Mouse (Mus musculus) adrenal gland, postnatal 4 days (tissue): ENCODE measurements at regions not wholly inside any gene's neighbourhood (a gene's known extent, or its start where the extent isn't known, plus 50 kb on each side); places are given as distances from the start of the nearest gene placed in this dataset.

Source experiments
- DNase-seq, 2 experiments: peaks; one replicate each; pipeline ENCODE4 v3.0.0; 2021 to 2022; ENCODE audit warnings: low spot score in 2 of 2, mixed read lengths in 2 of 2

DNA sequence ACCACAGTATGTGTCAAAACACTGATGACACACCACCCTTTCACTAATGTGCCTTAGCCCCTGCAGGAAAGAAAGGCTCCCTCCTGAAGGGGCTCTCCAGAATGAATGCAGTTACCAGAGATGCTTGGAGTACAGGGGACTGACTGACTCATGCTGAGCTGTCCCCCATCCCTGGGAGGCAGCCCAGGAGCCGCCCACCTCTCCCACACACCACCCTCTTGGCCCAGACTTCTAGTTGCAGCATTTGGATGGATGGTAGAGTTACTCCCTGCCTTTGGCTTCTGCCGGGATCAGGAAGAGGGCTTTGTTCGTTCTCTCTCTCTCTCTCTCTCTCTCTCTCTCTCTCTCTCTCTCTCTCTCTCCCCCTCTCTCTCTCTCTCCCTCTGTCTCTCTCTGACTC lies 53.4 kb upstream of the Jun start:
- DNase-seq = no peak

DNA sequence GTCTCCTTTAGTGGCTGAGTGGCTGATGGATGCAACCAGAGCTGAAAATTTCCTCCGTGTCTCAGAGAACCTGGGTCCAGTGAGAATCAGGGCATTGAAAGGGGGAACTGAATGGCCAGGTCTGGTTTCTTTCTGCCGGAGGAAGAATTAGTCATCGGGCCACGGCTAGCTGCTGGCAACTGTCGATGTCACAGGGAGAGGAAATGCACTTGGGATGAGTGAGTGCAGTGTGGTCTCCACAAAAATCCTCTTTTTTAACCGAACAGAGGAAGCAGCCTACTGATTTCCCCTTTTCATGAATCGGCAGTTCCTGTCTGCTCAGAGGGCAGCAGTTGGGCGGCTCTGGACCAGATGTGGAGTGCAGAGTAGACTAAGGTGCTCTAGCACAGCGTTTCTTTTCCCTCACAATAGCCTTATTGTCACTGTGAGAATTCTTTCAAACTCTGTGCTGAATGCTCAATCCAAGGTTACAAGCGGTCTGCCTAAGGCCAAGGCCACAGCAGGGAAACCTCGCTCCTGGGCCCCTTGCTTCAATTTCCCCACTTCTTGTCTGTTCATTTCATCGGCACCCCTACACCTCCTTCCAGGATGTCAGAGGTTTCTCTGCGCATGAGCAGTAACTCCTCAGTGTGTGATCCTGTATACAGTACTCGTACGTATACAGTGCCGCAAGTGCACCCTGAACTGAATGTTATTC lies 54.1 kb upstream of the Jun start:
- DNase-seq = no peak

DNA sequence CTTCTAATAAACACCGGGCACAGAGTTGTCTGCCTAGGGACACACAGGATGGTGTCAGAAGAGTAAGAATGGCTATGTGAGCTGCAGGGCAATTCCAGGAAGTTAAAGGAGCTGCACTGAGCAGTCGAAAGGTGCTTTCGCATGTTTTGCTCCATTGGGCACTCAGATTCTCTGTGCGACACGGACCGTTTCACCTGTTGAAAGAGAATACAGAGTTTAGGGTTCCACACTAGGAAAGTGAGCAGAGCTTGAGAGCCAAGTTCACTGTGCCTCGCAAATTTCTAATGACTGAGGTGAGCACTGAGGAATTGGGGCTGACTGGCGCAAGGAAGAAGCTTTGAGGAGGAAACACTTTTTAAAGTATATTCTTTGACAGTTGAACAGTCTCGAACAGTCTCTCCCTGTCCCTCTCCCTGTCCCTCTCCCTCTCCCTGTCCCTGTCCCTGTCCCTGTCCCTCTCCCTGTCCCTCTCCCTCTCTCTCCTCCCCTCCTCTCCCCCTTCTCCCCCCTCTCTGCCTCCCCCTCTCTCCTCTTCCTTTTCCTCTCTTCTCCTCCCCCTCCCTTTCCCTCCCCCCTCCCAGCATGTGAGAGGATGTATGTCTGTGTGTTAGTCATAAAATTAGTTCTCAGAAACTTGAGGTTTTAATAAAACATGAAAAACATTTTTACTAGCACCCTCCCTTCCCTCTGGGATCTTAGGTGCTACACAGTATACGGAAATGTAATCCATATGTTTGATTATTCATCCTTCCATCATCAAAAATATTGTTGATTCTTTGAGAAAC lies 55.1 kb upstream of the Jun start:
- no peak for DNase-seq

DNA sequence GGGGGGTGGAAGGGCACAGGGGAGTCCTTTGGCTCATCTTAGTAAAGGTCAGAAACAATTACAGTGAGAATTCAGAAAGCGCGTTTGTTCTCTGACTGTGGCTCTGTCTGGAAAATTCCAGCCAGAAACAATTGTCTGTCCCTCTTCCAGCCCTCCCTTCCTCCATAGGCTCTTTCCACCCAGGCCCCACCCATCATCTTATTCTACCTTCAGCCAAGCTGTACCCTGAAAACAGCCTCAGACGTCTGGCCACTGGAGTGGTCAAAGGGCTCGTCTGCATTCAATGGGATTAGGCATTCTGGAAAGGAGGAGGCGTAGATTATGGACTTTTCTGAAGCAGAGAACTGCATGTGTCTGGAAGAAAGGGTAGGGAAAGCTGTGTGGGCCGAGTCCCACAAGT lies 56.8 kb upstream of the Jun start:
- no peak for DNase-seq

DNA sequence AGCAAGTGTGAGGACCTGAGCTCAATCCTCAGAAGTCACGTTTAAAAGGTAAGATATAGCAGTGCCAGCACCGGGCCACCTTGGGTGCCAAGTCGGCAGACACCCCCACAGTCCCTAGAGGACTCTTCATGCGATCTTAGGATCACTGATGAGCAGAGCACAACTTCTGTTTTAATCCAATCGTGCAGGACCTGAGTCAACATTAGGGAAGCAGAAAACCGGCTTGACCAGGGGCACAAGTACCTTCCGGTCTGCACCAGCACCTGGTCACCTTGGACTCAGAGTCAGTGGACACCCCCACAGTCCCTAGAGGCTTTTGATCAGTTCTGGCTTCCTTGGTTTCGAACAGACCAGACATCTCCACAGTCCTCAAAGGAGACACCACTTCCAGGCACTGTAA lies 58.8 kb upstream of the Jun start:
- no peak for DNase-seq

DNA sequence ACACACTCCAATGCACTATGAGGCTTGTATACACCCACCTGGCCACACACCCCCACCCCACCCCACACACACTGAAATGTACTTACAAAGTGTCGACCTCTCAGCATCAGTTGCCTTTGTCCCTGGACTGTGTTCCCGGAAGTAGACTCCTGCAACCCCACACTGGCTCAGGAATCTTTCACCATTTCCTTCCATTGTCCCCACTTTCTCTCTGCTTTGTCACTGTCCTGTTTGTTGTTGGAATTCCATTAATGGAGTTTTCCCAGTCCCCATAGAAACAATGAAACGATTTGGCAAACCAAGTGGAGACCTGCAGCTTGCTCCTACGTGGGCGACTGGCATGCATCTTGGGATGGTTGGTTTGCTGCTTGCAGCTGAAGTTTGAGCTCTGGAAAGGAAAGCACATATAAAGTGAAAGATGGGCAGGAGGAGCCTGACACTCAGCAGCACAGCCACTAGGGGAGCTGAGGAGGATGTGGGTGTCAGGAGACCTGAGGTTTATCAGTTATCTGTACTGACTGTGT lies 65.2 kb upstream of the Jun start:
- DNase-seq = no peak

DNA sequence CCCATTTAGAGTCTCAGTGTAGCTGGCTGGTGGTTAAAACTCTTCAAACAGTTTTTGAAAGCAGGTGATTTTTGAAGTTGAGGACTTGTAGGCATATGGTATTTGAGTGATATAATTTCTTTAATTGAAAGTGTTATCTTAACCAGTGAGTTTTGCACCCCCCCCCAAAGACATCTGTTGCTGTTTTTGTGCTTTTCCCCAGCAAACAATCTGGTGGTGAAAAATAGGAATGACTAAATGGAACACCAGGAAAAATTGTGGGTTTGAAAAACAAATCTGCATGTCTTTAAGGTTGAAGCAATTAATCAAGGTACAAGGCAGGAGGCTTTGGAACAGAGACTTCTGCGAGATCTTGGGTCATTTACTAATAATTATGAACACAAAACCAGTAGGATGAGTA lies 68.9 kb upstream of the Jun start:
- no peak for DNase-seq

DNA sequence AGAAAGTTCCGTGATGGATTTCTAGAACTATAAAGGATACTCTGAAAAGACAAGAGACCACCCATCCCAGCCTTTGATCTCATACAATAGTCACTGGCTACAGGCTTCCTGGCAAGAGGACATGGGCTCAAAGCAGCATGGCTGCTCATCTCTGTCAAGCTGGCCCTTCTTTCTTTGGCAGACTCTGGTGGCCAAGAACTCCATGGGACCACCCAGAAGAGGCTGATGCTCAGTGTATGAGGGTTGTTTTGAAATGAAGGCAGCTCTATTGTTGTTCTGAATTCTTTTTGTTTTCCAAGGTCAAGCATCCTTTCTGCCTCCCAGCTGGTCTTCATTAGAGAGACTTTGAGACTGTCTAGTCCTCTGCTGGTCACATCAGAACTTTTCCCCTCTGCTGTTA lies 73.3 kb upstream of the Jun start:
- no peak for DNase-seq

DNA sequence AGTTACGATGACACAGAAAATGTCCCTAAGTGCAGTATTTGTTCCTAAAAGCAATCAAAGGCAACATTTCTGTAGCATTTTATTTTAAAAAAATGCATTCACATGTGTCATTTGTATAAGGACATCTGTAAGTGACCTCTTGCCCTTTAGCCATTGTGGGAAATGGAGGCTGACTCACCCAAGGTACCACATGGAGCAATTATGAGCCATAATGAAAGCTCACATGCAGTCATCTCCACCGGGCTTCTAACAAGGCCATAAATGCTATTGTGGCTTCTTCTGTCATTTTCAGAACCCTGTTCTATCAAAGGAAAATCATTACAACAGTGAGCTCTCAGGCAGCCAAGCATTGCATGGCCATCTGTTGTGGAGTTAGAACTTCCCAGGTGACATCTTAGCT lies 75.9 kb upstream of the Jun start:
- no peak for DNase-seq

DNA sequence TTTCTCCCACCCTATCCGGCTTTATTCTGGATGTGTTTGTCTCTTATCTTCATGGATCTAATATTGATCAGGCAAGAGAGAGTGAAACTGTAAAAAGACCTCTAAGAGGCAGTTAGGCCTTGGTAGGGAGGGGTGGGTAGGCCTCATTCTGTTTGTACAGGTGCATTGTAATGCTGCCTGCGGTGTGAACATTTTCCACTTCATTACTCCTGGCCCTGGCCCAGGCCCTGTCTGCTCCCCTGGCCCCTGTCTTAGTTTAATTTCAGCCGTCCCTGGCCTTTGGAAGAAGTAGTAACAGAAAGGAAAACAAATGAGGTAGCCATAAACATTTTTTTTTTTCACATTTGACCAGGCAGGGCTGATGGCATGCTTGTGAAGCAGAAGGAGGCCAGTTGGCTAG lies 81.8 kb upstream of the Jun start:
- no peak for DNase-seq

DNA sequence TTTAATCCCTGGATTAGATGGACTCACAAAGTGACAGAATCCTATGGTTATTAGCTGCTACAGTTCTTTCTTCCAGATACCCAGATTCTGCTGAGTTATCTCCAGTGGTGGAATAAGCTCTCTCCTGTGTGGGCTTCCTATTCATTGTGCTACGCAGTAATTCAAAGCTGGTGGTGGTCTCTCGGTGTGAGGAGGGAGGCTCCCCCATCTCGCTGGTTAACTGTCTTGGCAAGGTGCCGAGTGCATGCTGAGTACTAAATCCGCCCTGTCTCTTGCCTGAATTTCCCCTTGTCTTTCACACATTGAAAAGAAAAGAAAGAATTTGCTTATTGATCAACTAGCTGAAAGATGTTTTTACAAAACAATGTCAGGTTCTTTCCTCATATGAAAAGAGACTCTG lies 82.6 kb upstream of the Jun start:
- no peak for DNase-seq

DNA sequence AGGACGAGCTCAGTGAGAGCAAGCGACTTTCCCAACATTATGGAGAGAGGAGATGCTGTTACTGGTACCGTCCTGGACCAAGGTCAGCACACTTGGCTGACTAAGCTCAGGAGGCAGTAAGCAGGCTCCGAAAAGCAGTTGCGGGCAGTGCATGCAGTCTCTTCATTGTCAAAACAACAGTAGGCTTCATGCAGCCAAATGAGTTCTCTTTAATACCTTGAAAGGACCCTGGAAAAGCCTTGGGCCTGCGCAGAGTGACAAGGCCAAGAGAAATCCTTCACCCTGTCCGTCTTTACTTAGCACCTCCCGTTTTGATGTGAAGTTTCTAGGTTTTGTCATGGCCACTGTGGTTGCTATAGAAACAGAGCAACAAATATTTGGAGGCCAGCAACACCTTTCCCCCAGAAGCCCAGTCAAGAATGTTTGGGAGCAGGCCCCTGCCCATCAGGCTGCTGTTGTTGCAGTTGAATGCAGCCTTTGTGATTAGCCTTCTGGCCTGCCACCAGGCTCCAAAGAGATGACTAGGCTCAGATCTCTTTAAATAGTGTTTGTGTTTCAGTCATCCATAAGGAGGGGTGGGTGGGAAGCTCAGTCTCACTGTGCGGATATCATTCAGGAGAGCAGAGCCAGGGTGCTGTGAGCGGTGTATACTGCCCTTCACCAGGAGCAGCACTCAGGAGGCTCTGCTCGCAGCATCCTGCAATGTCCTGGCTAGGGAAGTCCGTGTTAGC lies 85.6 kb upstream of the Jun start:
- DNase-seq = no peak

DNA sequence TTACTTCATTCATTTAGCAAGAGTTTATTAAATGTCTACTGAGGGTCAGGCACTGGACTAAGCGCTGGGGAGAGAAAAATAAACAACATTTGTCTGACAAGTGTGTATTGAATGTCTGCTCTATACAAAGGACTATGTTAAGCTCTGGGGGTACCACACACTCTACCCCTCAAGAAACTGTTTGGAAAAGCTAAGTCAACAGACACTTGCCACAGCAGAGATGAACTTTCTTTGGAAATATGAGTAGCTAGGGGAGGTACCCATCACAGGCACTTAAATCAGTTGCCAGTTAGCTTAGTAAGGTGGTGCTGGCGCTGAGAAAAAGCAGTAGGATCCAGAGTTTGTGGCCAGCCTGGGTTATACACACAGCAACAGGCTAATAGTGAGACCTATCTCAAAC lies 86.7 kb upstream of the Jun start:
- DNase-seq = no peak

DNA sequence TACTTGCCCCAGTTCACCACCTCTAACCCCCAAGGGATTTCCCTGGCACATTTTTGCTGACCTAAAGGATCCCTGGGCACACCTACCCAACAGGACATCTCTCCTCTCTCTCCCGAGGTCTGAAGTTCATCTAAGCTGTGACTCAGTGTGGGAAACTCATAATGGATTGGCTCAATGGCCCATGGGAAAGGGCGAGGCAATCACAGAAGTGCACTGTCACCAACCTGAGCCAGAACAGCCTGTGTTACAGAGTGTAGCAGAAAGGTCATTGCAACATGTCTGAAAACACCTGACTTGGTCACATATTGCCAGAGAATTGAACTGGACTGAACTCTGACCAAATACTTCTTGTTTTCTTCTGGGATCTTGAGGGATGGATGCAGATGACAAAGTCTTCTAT lies 89.2 kb upstream of the Jun start:
- DNase-seq = no peak

DNA sequence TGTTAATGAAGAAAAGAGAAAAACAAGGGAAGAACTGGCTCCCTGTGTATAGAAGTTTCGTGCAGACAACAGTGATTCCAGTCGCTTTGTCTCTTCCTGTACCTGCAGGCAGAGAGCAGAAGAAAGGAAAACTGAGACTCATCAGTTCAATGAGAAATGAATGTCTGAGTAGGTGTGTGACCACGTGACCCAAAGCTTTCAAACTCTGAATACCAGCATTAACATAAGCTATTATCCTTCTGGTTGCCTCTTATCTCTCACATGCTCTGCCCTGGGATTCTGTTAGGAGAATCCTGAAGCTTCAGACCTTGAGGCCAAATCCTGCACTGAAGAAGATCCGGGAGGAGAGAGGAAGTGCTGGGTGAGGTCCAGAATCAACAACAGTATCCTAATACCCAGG lies 91.1 kb upstream of the Jun start:
- DNase-seq = no peak

DNA sequence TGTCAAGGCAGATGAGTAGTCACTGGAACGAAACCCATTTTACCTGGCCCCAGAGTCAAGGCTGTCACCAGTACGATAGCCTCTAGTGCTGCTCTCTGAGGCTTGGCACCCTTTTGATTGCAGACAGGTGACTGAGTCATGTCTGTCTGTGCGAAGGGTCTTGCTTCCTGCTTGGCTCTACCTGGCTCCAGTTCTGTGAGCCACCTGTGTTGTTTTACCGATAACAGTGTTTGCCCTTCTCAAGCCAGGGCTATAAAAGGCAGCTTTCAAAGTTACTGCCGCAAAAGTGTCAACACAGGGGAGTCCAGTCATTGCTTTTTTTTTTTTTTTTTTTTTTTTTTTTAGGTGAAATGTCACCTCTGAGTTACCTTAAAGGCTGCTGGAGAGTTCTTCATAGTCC lies 91.6 kb upstream of the Jun start:
- no peak for DNase-seq

DNA sequence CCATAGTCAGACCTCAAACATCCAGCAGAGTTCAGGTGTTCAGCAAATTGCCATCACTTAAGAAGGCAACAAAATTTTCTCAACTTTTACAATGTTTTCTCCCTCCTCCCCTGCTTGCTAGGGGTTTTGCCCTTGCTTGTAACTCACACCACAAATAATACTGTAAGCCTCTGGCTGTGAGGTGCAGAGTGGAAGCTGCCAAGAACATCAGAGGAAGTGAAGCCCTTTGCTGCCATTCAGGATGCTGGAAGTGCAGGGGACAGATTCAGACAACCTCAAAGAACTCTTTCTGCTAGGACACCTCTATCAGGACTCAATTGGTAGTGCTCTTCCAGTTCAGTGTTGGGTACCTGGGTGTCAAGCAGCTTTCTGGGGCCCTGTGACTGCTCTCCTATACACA lies 92.4 kb upstream of the Jun start:
- no peak for DNase-seq

DNA sequence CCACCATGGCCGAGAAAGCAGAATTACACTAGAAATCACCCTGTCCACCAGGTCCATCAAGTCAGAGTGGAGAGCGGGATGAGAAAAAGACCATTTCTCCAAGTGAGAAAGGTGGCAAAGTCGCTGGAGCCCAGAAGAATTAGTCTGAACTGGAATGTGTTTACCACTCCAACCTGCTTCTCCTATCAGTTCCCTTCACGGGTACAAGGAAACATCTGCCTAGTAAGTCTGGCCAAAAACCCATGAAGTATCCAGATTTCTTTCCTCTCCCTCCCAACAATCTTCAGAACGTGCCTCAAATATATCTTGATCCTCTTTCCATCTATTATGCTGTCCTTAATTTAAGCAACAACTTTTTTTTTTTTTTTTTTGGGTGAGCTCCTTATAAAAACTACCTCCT lies 94.2 kb upstream of the Jun start:
- no peak for DNase-seq

DNA sequence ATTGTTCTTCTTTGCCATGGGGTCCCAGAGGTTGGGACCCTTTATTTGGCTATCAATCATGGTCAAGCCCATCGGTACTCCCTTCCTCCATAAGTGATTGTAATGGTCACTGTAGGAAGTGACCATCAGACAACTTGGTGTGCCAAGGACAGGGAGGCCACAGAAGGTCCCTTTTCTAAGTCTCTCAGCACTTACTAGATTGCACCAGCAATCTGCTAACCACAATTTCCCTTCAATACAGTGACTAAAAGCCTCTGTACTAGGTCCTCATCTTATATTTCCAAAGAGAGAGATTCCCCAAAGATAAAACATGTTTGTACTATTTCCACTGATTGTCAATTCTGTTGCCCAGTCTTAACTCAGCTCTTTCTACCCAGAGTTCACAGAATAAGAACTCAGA lies 96.6 kb upstream of the Jun start:
- DNase-seq = no peak

DNA sequence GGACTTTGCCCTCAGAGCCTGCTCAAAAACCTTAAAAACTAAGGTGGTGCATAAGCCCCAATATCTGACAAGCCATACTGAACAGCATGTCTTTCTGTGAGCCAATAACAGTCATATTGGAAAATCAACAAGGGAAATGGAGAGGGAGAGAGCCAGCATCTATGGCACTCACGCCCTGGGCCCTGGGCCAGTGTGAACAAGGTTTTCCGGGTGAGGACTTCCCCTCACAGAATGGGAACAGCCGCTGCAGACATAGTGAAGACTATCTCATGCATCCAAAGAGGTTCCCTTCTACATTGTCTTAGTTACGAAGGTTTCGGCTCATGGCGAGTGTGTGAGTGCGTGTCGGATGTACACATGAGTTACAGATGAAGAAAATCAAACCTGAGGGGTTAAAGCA lies 99.7 kb upstream of the Jun start:
- no peak for DNase-seq

DNA sequence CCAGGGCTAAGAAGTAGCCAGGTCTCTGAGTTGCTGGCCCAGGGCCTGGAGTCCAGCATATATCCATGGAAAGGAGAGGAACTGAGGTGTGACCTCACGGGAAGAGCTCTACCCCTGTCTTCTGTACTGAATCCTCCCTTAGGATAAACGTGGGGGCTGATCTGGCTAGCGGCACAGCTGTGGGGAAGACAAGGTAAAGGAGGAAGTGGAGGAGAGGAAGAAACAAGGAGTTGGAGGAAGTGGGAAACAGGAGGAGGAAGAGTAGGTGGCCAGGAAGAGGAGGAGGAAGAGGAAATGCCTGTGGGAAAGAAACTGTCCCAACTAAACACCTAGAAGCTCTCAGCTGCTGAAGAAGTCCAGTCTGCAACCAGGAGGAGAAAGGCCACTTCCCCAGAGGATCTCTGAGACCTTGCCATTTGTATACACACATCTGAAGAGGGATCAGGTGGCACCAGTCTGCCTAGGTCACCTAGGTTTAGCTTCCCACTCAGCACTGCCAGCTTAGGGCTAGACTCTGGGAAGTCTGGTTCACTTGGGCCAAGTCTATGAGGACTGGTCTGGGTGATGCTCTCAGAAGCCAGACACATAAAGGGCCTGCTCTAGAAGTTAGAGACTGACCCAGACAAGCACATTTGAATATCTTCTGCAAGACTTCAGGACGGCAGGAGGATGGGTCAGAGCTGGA lies 100.6 kb upstream of the Jun start:
- DNase-seq = no peak
